Mouse (Mus musculus): Measurements from ENCODE around the gene Akt2.

- TF ChIP-seq CTCF (IDR thresholded peaks at IDR 0.05) (peak; percentile 52), POLR2A (IDR thresholded peaks at IDR 0.05; ENCODE audit: insufficient read depth, low read depth, low read length) (no peak)
These were observed 662 bp upstream of the Akt2 start for GRCm38 (mm10) chr7:27590566-27591213.

All from heart, adult 2 months (tissue).